Mouse (Mus musculus): ENCODE data around the gene Cep57.

The Cep57 gene

DNA sequence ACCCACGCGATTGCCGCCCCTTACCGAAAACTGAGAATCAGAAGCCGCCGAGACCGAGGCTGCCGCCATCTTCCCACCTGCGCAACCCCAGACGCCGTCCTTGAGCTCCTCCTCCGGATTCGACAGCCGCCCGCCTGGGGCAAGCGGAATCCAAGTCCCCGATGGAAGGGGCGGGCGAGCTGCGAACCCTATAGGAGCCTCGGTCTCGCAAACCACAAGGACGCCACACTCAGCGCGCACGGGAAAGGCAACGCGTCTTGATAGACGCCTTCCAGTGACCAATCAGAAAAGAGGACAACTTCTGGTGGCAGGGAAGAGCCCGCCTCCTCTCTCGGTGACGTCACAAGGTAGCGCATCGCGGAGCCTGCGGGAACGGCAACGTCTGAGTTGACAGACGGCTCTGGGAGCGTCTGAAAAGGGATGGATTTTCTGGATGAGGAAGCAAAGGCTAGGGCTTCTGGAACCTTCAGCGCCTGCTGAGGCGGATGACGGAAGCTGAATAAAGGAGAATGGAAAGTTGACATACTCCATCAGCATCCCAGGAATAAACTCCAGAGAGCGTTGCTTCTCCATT lies at the start of gene Cep57:
TSS of gene Cep57 (minus strand) at position 276 of the 574 bp plus-strand sequence.
- peak; percentile 100 for DNase-seq

DNA sequence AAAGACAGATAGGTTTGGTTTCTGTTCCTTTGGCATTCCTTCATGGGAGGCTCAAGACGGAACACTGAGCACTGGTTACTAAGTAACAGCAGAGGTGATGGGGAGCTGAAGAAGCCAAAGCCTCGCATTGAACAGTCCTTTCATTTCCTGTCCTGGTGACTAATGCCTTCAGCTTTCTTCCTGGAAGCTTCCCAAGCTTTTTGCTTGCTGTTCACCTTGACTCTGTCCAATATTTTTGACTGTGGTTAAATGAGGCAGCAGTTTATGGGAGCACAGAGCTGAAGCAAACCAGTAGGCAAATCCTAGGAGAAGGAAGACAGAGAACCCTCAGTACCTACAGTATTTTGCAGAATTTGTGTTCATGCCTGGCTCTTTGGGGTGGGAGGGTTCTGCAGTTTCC lies 48.4 kb upstream of the Cep57 start:
- DNase-seq, result peak; percentile 75

DNA sequence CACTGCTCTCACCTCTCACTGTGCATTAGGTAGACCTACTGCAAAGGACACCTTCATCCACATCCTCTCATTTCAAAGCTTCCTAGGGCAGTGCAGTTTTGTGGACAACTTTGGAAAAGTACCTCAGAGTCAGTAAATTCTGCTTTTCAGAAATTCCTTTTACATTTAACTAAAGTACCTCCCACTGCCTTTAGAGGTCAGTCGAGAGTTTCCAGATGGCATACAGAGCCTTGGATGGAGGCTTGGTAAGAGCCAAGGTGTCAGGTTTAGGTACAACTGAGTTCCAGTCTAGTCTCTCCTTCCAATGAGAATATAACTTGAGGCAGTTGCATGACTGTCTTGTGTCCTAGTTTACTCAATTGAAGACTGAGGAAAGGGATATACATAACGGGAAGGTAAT lies 47.5 kb upstream of the Cep57 start:
- peak; percentile 44 for DNase-seq

DNA sequence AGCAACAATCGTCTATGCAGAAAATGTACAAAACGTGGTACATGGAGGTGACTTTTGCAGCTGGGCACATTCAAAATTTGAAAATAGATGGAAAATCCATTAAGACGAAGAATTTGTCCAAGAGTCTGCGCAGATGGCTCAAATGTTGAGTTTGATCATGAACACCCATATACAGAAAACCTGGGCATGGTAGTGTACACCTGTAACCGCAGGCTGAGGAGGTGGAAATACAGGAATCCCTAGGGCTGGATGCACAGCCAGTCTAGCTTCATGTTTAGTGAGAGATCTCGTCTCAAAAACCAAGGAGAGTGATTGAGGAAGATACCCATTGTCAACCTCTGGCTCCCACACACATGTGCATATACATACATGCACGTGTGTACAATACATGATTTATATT lies 44.7 kb upstream of the Cep57 start:
- peak; percentile 61 for DNase-seq

DNA sequence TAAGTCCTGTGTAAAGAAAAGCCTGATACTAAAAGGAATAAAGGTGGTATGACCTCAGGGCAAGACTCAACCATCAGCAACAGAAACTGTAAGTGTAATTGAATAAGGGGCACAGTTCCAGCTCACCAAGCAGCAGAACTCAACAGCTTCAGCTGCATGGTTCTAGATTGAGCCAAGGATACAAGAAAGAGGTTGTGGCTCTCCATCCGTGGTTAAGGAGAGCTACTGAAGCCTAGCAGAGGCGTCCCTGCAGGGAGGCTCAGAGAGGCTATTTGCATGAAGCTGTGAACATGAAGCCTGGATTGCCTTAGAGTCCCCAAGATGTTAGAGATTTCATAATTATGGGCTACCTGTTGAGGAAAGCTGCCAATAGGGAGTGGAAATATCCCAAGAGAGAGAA lies 40.7 kb upstream of the Cep57 start:
- peak; percentile 14 for DNase-seq

DNA sequence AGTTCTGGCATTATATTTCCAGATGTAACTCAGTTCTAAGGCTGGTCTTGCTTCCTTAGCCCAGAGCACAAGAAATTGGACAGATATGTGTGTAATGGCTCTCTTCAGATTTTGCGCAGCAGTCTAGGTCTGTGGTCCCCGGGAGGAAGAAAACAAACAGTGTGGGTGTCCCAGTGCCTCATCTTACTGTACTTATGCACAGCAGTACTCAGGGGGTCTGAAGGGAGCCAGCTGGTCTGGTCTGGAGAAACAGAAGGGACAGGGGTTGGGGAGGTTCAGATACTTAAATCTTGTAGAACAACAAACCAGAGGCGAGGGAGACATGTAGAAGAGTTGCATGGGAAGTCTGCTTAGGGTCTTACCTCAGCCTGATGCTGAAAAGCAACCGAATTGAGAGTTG lies 29.9 kb upstream of the Cep57 start:
- DNase-seq, result peak; percentile 1

DNA sequence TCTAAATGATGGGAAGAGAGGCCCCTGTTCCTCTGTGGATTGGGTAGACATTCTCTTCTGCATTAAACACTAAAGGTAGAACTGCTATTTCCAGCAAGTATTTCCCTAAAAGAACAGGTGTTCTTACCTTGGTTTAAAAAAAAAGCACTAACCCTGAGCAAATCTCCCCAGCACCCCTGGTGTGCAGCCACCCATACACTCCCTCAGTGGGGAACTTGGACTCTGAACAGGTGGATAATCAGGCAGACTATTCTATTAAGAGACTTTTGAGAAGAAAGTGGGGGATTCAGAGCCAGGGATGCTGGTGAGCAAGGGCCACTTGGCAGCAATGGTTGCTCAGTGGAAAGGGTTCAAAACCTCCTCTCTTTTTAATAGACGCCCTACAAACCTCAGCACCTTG lies 29.3 kb upstream of the Cep57 start:
- peak; percentile 46 for DNase-seq

DNA sequence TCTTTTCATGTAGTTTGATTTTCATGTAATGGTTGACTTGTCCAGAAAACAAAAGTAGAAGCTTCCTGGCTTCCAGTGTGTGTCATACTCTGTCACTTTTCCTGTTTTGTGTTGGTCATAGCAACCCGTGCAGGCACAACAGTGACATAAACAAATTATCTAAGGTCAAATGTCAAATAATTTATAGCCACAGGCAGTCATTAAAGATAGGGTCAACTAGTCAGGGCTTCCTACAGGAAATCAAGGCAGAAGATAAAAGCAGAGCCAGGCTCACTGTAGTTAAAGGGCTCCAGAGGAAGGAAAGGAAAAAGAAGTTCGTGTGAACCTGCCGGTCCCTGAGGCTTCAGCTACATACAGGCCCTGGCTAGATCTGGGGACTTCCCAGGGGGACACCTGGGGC lies 27.0 kb upstream of the Cep57 start:
- no peak for DNase-seq

DNA sequence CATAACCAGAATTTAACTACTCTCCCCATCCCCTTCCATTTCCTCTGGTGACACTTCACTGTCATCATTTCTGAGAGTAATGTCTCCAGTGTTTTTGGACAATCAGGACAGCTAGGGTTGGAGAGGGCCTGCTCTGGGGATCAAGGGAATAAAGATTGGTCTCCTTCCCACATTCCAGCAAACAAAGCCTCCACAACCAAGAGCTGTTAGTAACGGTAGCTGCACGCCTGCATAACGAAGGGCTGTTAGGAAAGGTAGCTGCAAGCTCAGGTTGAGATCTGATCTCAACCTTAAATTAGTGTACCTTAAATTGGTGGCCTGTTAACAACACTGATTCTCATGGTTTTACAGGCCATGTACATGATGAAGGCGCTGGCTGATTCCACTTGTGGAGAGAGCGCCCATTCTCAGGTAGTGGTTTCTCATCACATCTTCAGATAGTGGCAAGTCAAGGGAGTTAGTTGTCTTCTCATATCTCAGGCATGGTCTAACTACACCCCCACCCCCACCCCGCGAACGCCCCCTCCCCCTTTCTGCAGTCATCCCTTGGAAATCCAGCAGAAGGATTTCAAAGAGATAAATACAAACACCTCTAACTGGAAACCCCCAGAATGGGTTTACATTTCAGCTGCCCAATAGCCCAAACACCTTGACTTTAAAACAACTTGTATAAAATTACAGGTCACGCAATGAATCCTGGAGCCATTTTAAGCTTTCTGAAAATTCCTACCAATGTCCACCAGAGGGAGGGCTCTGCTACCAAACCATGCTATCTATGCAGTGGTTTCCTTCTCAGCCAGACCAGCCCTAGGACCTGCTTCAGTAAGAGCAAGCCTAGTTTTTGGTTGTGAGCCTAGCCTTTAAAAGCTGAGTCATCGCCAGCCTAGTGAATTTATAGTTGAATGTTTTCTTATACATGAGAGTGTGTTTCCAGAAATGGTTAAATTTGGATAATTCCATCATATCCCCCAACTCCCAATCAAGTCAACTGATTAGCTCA lies 21.9 kb upstream of the Cep57 start:
- DNase-seq, result peak; percentile 80

DNA sequence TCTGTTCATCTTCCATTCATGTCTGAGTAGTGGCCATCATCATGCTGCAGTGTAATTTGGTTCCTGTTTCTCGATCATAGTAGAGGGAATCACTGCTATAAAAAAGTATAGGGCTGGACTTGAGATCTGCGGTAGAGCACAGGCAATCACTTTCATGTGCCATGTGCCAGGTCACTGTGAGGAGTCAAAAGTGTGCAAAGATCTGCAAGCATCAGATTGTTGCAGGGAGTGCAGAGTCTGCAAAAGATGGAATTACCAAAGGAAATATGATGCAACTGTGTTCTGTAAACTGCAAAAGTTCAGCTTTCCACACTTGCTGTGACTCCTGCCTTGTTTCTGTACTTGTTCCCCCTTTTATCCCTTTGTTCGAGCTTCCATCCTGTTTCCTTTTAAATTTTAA lies 20.7 kb upstream of the Cep57 start:
- peak; percentile 85 for DNase-seq

DNA sequence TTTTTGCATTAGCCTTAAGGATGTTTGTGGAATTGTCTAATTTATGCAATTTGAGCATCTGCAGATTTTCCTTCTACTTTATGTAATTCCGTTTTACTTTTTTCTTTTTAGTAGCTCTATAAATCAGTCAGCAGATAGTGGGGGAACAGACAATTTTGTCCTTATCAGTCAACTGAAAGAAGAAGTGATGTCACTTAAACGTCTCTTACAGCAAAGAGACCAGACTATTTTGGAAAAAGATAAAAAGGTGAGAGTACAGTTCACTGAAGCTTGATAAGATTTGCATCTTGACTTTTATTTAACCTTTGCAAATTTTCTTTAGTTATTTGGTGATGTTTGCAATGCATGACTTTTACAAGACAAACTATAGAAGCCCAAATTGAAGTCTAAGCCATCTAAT lies 9.8 kb upstream of the Cep57 start:
- DNase-seq, result no peak

DNA sequence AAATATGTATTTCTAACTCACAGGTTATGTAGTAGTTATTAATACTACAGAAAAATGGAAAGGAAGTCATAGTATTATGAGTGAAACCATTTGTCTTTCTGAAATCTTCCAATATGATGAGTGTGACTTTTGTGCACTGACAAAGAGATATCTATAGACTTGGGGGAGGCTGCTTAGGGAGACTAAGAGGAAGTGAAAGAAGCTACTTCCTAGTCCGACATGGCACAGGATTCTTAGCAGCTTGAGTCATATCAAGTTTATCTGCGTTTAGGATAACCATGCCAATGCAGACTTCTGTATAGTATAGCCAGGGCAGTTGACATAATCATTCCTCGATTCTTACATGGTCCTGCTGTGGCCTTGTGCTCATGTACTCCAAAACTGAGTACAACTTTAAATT lies 8.3 kb upstream of the Cep57 start:
- peak; percentile 67 for DNase-seq

DNA sequence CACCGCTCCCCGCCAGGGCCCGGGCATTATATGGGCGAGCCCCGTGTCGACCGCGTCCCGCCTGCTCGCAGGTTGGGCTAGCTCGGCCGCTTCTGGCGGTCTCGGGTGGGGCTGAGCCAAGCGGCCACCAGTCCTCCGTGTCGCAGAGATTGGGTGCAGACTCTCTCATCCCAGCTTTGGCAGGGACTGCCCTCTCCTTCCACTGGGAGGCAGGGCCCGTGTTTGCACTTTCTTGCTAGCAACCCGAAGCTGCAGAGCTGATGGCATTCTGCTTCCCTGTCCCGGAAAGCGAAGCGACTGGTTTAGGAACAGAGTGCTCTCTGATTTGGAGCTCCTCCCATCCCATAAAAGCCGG lies 1.2 kb upstream of the Cep57 start:
- DNase-seq, result no peak

DNA sequence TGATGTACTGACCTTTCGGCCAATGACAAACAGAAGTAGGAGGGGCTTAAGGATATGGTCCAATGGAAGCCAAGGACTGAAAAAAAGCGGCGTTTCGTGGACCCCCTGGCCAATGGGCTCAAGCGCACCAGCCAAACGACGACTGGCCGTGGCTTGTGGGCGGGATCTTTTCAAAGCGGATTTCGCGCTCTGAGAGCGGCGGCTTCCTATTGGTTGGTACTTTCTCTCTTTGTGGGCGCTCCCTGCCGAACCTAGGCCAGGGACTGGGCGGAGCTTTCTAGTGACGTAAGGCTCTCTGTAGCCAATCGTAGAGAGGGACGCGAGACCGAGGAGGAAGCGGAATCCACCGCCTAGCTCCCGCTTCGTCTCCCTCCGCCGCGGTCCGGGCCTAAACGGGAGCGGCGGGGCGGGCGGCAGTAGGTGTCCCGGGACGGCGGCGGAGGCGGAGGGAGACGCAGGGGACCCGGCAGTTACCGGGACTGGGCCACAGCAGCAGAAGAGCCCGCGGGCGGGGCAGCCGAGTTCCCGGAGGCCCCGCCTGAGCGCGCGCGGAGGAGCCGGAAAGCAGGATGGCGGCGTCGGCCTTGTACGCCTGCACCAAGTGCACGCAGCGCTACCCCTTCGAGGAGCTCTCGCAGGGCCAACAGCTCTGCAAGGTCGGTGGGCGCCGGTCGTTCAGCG lies 639 bp upstream of the Cep57 start, which contains the start of gene Fam76b:
TSS of gene Fam76b (plus strand) at position 311 of the 681 bp plus-strand sequence.
- DNase-seq, result peak; percentile 100

DNA sequence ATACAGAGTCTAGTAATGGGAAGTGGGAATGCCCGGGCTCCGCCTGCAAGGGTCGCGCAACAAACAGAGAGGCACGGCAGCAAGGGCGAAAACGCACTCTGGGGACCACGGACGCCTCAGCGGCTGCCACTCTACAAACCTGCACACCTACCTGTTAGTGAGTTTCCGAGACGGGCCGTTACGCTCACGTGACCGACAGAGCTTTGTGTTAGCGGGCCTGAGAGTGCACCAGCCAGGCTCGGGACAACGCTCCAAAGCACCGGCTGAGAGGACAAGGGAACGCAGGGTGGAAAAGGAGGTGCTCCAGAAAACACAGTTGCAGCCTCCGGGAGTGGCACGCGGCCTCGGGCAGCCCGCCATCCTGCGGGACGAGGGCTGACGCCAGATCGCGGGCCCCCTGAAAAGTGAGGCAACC lies 509 bp downstream of the Cep57 start:
- no peak for DNase-seq

DNA sequence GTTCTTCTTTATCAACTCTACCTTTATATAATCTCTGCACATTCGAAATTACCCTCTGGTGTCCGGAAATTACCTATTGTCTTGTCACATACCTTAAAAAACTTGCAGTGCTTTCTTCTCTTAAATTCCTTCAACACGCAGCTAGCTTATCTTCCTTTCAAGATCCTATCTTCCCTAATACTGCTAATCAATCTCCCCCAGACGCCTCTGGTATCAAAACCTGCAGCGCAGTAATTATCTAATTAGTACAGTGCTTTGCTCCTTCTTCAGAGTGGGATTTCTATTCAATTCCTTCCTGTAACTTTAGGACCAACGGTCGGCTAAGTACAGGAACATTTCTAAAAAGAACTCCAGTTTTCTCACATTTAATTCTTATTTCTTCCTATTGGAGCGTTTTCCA lies 1.0 kb downstream of the Cep57 start:
- no peak for DNase-seq

DNA sequence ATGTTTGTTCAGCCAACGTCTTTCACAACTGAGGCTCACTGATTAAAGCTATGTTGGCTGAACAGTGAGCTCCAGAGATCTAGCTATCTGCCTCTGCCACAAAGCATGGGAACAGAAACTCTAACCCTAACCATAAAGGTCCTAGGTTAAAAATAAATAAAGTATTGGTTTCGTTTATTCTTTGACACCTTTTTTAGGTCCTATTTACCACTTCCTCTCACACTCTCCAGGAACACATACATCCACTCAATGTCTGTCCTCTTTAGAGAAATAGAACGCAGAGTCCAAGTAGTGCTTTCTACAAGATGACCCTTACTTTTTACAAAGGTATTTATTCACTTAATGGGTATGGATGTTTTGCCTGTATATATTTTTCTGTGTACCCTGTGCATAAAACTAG lies 6.1 kb downstream of the Cep57 start:
- DNase-seq, result no peak

DNA sequence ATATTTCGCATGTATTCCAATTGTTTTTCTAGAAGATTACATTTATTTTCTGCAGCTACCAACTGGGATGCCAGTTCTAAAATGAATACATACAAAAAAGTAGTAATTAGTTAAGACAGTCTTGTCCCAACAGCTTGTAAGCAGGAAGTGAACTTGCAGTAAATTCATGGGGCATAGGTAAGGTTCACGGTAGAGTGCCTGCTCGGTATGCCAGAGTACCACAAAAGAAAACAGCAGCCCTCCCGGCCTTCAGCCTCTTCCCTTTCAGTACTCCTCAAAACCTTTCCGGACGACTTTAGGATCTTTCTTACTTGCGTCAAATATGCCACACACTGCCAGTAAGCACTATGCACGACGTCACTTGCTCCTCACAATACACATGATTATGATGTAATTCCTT lies 8.5 kb downstream of the Cep57 start:
- no peak for DNase-seq

DNA sequence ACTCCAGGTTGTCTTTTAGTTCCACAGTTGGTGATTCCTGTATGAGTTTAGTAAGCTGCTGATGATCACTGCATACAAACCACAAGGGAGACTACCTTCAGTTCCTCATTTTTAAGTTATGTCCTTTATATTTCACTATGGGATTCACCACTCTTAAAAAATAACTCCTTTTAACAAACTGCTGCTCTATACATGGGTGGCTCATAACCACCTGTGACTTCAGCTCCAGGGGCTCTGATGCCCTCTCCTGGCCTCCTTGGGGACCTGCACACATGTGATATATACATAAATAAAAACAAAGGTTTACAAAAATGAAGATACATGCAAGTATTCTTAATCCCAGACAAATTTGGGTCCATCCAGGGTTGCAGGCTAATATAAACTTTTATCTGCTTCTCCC lies 17.0 kb downstream of the Cep57 start:
- no peak for DNase-seq

DNA sequence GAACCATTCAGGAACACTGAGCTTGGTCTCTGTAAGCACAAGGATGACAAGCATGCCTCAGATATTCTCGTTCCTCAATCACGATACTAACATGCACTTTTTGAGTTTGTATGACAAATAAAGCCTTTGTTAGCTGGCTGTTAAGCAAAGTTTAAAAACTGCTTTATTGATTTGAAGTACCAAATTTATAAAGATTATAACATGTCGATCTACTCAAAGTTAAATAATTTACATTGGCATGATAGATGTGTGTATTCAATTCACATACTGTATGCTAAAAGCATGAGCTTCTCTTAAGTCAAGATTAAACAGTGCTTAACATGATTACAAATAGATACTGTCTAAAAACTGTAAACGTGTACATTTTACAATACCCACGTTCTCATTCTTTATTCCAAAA lies 19.2 kb downstream of the Cep57 start:
- DNase-seq, result no peak

DNA sequence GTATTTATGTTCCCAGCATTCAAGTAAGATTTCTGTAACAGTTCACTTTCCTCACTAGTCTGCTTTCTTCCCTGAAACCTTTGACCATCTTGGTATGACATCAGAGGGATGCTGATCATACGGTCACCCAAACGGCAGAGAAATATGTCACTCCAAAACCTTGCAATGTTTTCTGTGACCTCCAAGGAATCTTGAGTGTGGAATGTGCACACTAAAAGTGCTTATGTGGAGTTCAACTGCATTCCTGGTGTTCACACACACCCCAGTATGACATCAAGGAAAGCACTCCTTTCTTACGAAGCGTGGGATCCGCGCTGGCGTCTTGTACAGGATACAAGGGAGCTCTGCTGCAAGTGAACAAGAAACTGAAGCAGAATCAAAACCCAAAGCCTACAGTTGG lies 20.1 kb downstream of the Cep57 start:
- no peak for DNase-seq

DNA sequence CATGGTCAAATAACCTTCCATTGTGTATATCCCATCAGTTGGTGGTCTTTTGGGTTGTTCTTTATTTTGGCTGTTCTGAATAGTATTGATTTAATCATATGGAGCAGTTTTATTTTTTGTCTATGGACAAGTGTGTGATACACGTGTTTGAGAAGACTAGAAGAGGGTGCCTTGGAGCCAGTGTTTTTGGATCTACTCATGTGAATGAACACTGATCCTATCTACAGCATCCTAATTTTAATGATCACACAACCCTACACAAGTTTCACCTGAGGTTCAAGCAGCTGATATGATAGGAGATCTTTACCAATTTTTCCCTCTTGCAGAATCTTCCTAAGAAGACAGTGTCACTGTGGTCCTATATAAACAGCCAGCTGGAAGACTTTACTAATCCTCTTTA lies 22.4 kb downstream of the Cep57 start:
- no peak for DNase-seq

DNA sequence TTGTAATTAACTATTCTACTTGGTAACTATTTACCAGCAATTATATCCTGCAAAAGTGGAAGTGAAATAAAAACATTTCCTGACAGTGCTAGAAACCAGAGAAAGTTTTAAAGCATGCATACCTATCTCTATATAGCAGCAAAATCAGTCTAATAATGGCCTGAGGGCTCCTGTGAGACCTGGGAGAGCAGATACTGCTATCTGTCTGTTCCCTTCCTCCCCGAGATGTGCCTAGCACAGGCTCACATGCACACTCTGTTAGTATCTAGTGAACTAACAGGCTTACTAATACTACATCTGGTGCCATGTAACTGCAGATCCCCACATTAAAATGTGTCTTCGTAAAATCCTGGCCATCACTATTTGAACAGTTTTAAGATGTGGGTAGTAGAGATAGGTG lies 32.2 kb downstream of the Cep57 start:
- peak; percentile 29 for DNase-seq

DNA sequence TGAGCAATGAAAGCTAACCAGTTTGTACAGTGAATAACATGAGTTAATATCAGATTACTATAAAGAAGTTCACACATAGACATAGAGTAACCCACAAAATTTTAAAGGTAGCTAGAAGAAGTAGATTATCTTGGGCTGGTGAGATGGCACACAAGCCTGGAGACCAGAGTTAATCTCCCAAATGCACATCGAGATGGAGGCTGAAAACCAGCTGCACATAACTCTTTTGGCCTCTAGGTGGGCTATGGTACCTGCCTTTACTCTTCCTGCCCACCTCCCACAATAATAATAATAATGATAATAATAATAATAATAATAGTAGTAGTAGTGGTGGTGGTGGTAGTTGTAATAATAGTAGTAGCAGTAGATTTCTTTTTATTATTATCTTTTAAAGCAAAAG lies 32.6 kb downstream of the Cep57 start:
- DNase-seq, result peak; percentile 66

Data from heart, adult 11 months (tissue).